Mouse (Mus musculus) bone marrow macrophage, adult 2 months (primary cell): ENCODE data around the gene Llgl2. TPM values are rescaled to one million over a fixed set of nuclear protein-coding genes. Genes with fewer than 3 reads are reported as not detected.

Experiments
- H3K27ac ChIP-seq: 2 replicates; pipeline ENCODE4 v1.5.1; 2012; ENCODE audit warnings: low read depth, low read length; ENCODE audit not compliant: insufficient read depth
- H3K4me1 ChIP-seq: 2 replicates; pipeline ENCODE4 v1.6.1; 2012; ENCODE audit warnings: low read length; ENCODE audit not compliant: control insufficient read depth, insufficient read depth
- H3K4me3 ChIP-seq: 2 replicates; pipeline ENCODE4 v1.5.1; 2012; ENCODE audit warnings: mild to moderate bottlenecking, low read length, moderate library complexity; ENCODE audit not compliant: insufficient read depth
- CTCF ChIP-seq: IDR thresholded peaks from 2 replicates; pipeline ENCODE4 v1.5.1; 2012; ENCODE audit warnings: low read depth, mild to moderate bottlenecking, low read length, moderate library complexity
- POLR2A ChIP-seq: IDR thresholded peaks from 2 replicates; pipeline ENCODE4 v1.6.1; 2012; ENCODE audit warnings: mild to moderate bottlenecking, low read depth, low read length, borderline replicate concordance
- polyA plus RNA-seq: library from polyadenylated mRNA; stranded (reverse); fragments of >200 nt; gene quantifications from 2 replicates; pipeline ENCODE4 v1.2.4, GENCODE M21; 2012; ENCODE audit not compliant: missing spikeins, insufficient read depth, insufficient read length

Gene Llgl2
- polyA plus RNA-seq, 1 experiment: 4.9 TPM

- TF ChIP-seq POLR2A (no peak), CTCF (no peak)
- H3K4me1 ChIP-seq: no peaks in the 10 kb centered on the region
- no peak overlapping the region for H3K27ac ChIP-seq
- no peak overlapping the region for H3K4me3 ChIP-seq
Observed at GRCm38 (mm10) chr11:115789787-115790186, 34.1 kb upstream of the Llgl2 start.

- H3K27ac ChIP-seq: no peak overlapping the region
- no peaks in the 10 kb centered on the region for H3K4me1 ChIP-seq
- TF ChIP-seq POLR2A (no peak), CTCF (no peak)
- no peak overlapping the region for H3K4me3 ChIP-seq
Observed at GRCm38 (mm10) chr11:115791919-115792318, 31.9 kb upstream of the Llgl2 start.

- Histone ChIP-seq H3K4me3 (no peak overlapping the region), H3K27ac (no peak overlapping the region), H3K4me1 (no peaks in the 10 kb centered on the region)
- TF ChIP-seq POLR2A (no peak), CTCF (no peak)
Observed at GRCm38 (mm10) chr11:115792353-115792752, 31.5 kb upstream of the Llgl2 start.

- no peaks in the 10 kb centered on the region for H3K4me1 ChIP-seq
- no peak for TF ChIP-seq CTCF
- TF ChIP-seq POLR2A: no peak
- H3K27ac ChIP-seq: no peak overlapping the region
- no peak overlapping the region for H3K4me3 ChIP-seq
Observed at GRCm38 (mm10) chr11:115796898-115797297, 27.0 kb upstream of the Llgl2 start.

- TF ChIP-seq POLR2A (no peak), CTCF (no peak)
- Histone ChIP-seq H3K4me3 (no peak overlapping the region), H3K27ac (no peak overlapping the region), H3K4me1 (no peaks in the 10 kb centered on the region)
Observed at GRCm38 (mm10) chr11:115797665-115798064, 26.2 kb upstream of the Llgl2 start.

GRCm38 (mm10) chr11:115800981-115801380 lies 22.9 kb upstream of the Llgl2 start:
- TF ChIP-seq POLR2A (no peak), CTCF (no peak)
- Histone ChIP-seq H3K4me3 (no peak overlapping the region), H3K4me1 (no peaks in the 10 kb centered on the region), H3K27ac (no peak overlapping the region)

- Histone ChIP-seq H3K4me3 (no peak overlapping the region), H3K27ac (no peak overlapping the region)
- no peak for TF ChIP-seq POLR2A
- TF ChIP-seq CTCF: no peak
Observed at GRCm38 (mm10) chr11:115803072-115803709, 20.7 kb upstream of the Llgl2 start.

GRCm38 (mm10) chr11:115805005-115805404 lies 18.8 kb upstream of the Llgl2 start:
- TF ChIP-seq POLR2A (no peak), CTCF (no peak)
- Histone ChIP-seq H3K4me3 (no peak overlapping the region), H3K27ac (no peak overlapping the region), H3K4me1 (peaks cover 2% of the 10 kb centered on the region; the same call in 1 of the 2 replicates)

More at GRCm38 (mm10) chr11:115803072-115803709, 20.7 kb upstream of the Llgl2 start:
- H3K4me1 ChIP-seq: no peaks in the 10 kb centered on the region

- Histone ChIP-seq H3K4me1 (peaks cover 2% of the 10 kb centered on the region; the same call in 1 of the 2 replicates), H3K4me3 (no peak overlapping the region), H3K27ac (no peak overlapping the region)
- no peak for TF ChIP-seq POLR2A
Observed at GRCm38 (mm10) chr11:115806154-115806553, 17.7 kb upstream of the Llgl2 start.

- no peak for TF ChIP-seq POLR2A
- TF ChIP-seq CTCF: no peak
- peaks cover 2% of the 10 kb centered on the region; the same call in 1 of the 2 replicates for H3K4me1 ChIP-seq
- H3K4me3 ChIP-seq: no peak overlapping the region
- H3K27ac ChIP-seq: no peak overlapping the region
Observed at GRCm38 (mm10) chr11:115807306-115807705, 16.5 kb upstream of the Llgl2 start.

GRCm38 (mm10) chr11:115807971-115808370 lies 15.9 kb upstream of the Llgl2 start:
- peaks cover 2% of the 10 kb centered on the region; the same call in 1 of the 2 replicates for H3K4me1 ChIP-seq
- H3K27ac ChIP-seq: no peak overlapping the region
- TF ChIP-seq POLR2A (no peak), CTCF (no peak)
- H3K4me3 ChIP-seq: no peak overlapping the region
